Mouse (Mus musculus): ENCODE measurements around the gene Rapgef5. TPM values are rescaled to one million over a fixed set of nuclear protein-coding genes. Genes with fewer than 3 reads are reported as not detected.

The Rapgef5 gene
- total and polyA plus RNA-seq, 3 experiments: 4.2 to 6.8 (median 4.8) TPM

- no peak overlapping the region for H3K4me2 ChIP-seq (ENCODE audit: insufficient read depth, low read depth, poor library complexity, severe bottlenecking)
- no peaks in the 10 kb centered on the region for H3K79me2 ChIP-seq (replicated peaks; ENCODE audit: control insufficient read depth, extremely low read depth, insufficient read depth, poor library complexity, severe bottlenecking)
- no peak for TF ChIP-seq ZMIZ1 (IDR thresholded peaks at IDR 0.05; ENCODE audit: low read depth, low read length)
- TF ChIP-seq NELFE (IDR thresholded peaks at IDR 0.05; ENCODE audit: low read depth, low read length): no peak
- TF ChIP-seq ELF1 (IDR thresholded peaks at IDR 0.05; ENCODE audit: low read depth, low read length): no peak
- TF ChIP-seq ZKSCAN1 (IDR thresholded peaks at IDR 0.05; ENCODE audit: borderline replicate concordance, low read depth, low read length): no peak
- no peak for TF ChIP-seq EP300 (IDR thresholded peaks at IDR 0.05; ENCODE audit: low read length)
- H3K27ac ChIP-seq (ENCODE audit: insufficient read depth, low read depth): no peak overlapping the region
- no peak overlapping the region for H3K9ac ChIP-seq (ENCODE audit: insufficient read depth, low read depth)
- H3K4me3 ChIP-seq (replicated peaks in 1 of 3; ENCODE audit: low read depth in 2 of 3, low read length in 2 of 3, poor library complexity in 1 of 3): no peak overlapping the region
- in situ Hi-C loops (cut with MboI; ENCODE audit: low pct_ligation_motif_present, low pct_unique_long_range_greater_than_20kb, low sequenced_read_pairs) (no loop called here), dilution Hi-C loops (cut with MboI; ENCODE audit: extremely low pct_ligation_motif_present, extremely low pct_unique_long_range_greater_than_20kb, low sequenced_read_pairs) (no loop called here)
- DNase-seq (ENCODE audit: extremely low read depth): no peak
- H3K36me3 ChIP-seq (replicated peaks in 1 of 2; ENCODE audit: control insufficient read depth in 1 of 2, insufficient read depth in 1 of 2, low read length in 1 of 2): no peaks in the 10 kb centered on the region
- H3K4me1 ChIP-seq (ENCODE audit: control insufficient read depth in 1 of 2, insufficient read depth in 2 of 2): no peaks in the 10 kb centered on the region
- no peaks in the 10 kb centered on the region for H3K27me3 ChIP-seq (replicated peaks)
- H3K9me3 ChIP-seq (replicated peaks; ENCODE audit: low read length): no peaks in the 10 kb centered on the region
Observed at GRCm38 (mm10) chr12:117512468-117512867, 3.8 kb upstream of the Rapgef5 start.

GRCm38 (mm10) chr12:117513150-117513932 lies 2.9 kb upstream of the Rapgef5 start:
- DNase-seq (ENCODE audit: extremely low read depth): no peak
- dilution Hi-C loops (cut with MboI; ENCODE audit: extremely low pct_ligation_motif_present, extremely low pct_unique_long_range_greater_than_20kb, low sequenced_read_pairs): no loop called here
- in situ Hi-C loops (cut with MboI; ENCODE audit: low pct_ligation_motif_present, low pct_unique_long_range_greater_than_20kb, low sequenced_read_pairs): no loop called here
- Histone ChIP-seq H3K27ac (ENCODE audit: insufficient read depth, low read depth) (no peak overlapping the region), H3K27me3 (replicated peaks) (no peaks in the 10 kb centered on the region), H3K36me3 (replicated peaks in 1 of 2; ENCODE audit: control insufficient read depth in 1 of 2, insufficient read depth in 1 of 2, low read length in 1 of 2) (no peaks in the 10 kb centered on the region), H3K79me2 (replicated peaks; ENCODE audit: control insufficient read depth, extremely low read depth, insufficient read depth, poor library complexity, severe bottlenecking) (no peaks in the 10 kb centered on the region), H3K4me1 (ENCODE audit: control insufficient read depth in 1 of 2, insufficient read depth in 2 of 2) (no peaks in the 10 kb centered on the region), H3K9ac (ENCODE audit: insufficient read depth, low read depth) (no peak overlapping the region), H3K9me3 (replicated peaks; ENCODE audit: low read length) (no peaks in the 10 kb centered on the region), H3K4me2 (ENCODE audit: insufficient read depth, low read depth, poor library complexity, severe bottlenecking) (no peak overlapping the region), H3K4me3 (replicated peaks in 1 of 3; ENCODE audit: low read depth in 2 of 3, low read length in 2 of 3, poor library complexity in 1 of 3) (no peak overlapping the region)
- TF ChIP-seq RAD21 (IDR thresholded peaks at IDR 0.05; ENCODE audit: low read depth, low read length): no peak
- no peak for TF ChIP-seq ZKSCAN1 (IDR thresholded peaks at IDR 0.05; ENCODE audit: borderline replicate concordance, low read depth, low read length)
- no peak for TF ChIP-seq EP300 (IDR thresholded peaks at IDR 0.05; ENCODE audit: low read length)
- no peak for TF ChIP-seq POLR2AphosphoS2 (IDR thresholded peaks at IDR 0.05; ENCODE audit: low read depth, low read length)
- no peak for TF ChIP-seq MEF2A (IDR thresholded peaks at IDR 0.05; ENCODE audit: borderline replicate concordance, low read depth, low read length)
- no peak for TF ChIP-seq CHD1 (IDR thresholded peaks at IDR 0.05; ENCODE audit: low read depth, low read length)
- TF ChIP-seq MAFK (IDR thresholded peaks at IDR 0.05; ENCODE audit: insufficient replicate concordance, low read length): no peak

- H3K9ac ChIP-seq (ENCODE audit: insufficient read depth, low read depth): no peak overlapping the region
- H3K79me2 ChIP-seq (replicated peaks; ENCODE audit: control insufficient read depth, extremely low read depth, insufficient read depth, poor library complexity, severe bottlenecking): no peaks in the 10 kb centered on the region
- no peak overlapping the region for H3K27ac ChIP-seq (ENCODE audit: insufficient read depth, low read depth)
- no peak for TF ChIP-seq RAD21 (IDR thresholded peaks at IDR 0.05; ENCODE audit: low read depth, low read length)
- TF ChIP-seq MYC (IDR thresholded peaks at IDR 0.05; ENCODE audit: low read depth, low read length): no peak
- TF ChIP-seq CHD2 (IDR thresholded peaks at IDR 0.05; ENCODE audit: low read length): no peak
- no peak for TF ChIP-seq ZKSCAN1 (IDR thresholded peaks at IDR 0.05; ENCODE audit: borderline replicate concordance, low read depth, low read length)
- TF ChIP-seq ZMIZ1 (IDR thresholded peaks at IDR 0.05; ENCODE audit: low read depth, low read length): no peak
- TF ChIP-seq POLR2AphosphoS2 (IDR thresholded peaks at IDR 0.05; ENCODE audit: low read depth, low read length): no peak
- TF ChIP-seq POLR2A (IDR thresholded peaks at IDR 0.05; ENCODE audit: low read depth, low read length): no peak
- TF ChIP-seq ZC3H11A (IDR thresholded peaks at IDR 0.05; ENCODE audit: low read depth, low read length): no peak
- TF ChIP-seq JUND (conservative IDR thresholded peaks at IDR 0.05; ENCODE audit: low read depth, low read length): no peak
- no peak for TF ChIP-seq CTCF (conservative IDR thresholded peaks at IDR 0.05 in 1 of 2, IDR thresholded peaks at IDR 0.05 in 1 of 2; ENCODE audit: low read depth in 2 of 2, low read length in 2 of 2)
- no peak for TF ChIP-seq SIN3A (IDR thresholded peaks at IDR 0.05; ENCODE audit: low read length)
- no peaks in the 10 kb centered on the region for H3K4me1 ChIP-seq (ENCODE audit: control insufficient read depth in 1 of 2, insufficient read depth in 2 of 2)
- no peaks in the 10 kb centered on the region for H3K36me3 ChIP-seq (replicated peaks in 1 of 2; ENCODE audit: control insufficient read depth in 1 of 2, insufficient read depth in 1 of 2, low read length in 1 of 2)
- no peak for DNase-seq (ENCODE audit: extremely low read depth)
- no peaks in the 10 kb centered on the region for H3K27me3 ChIP-seq (replicated peaks)
- in situ Hi-C loops (cut with MboI; ENCODE audit: low pct_ligation_motif_present, low pct_unique_long_range_greater_than_20kb, low sequenced_read_pairs): no loop called here
- no peak overlapping the region for H3K4me2 ChIP-seq (ENCODE audit: insufficient read depth, low read depth, poor library complexity, severe bottlenecking)
- H3K4me3 ChIP-seq (replicated peaks in 1 of 3; ENCODE audit: low read depth in 2 of 3, low read length in 2 of 3, poor library complexity in 1 of 3): no peak overlapping the region
- dilution Hi-C loops (cut with MboI; ENCODE audit: extremely low pct_ligation_motif_present, extremely low pct_unique_long_range_greater_than_20kb, low sequenced_read_pairs): no loop called here
- H3K9me3 ChIP-seq (replicated peaks; ENCODE audit: low read length): no peaks in the 10 kb centered on the region
Observed at GRCm38 (mm10) chr12:117517275-117517936, 1.1 kb downstream of the Rapgef5 start.

All from CH12.LX (cell line).